Mouse (Mus musculus) ES-CJ7 (cell line): Measurements from ENCODE around the gene Phf1.
A peak's percentile ranks its signal among the peaks of the same experiment; 100 is the strongest.

Experiments used
- DNase-seq: peaks from one replicate; pipeline ENCODE4 v3.0.0; 2011; ENCODE audit warnings: low read depth, low spot score

The Phf1 gene

GRCm38 (mm10) chr17:26977354-26977753, 44.5 kb downstream of the Phf1 start:
- peak; percentile 44 for DNase-seq

- no peak for DNase-seq
Observed at GRCm38 (mm10) chr17:26979426-26979825, 46.6 kb downstream of the Phf1 start.

GRCm38 (mm10) chr17:26981050-26981449, 48.2 kb downstream of the Phf1 start:
- no peak for DNase-seq

- DNase-seq, result no peak
Observed at GRCm38 (mm10) chr17:26983382-26983781, 50.5 kb downstream of the Phf1 start.

GRCm38 (mm10) chr17:26985503-26986179, 52.8 kb downstream of the Phf1 start:
- DNase-seq, result no peak
